Mouse (Mus musculus): ENCODE data around the gene Gnb3.

The Gnb3 gene

GRCm38 (mm10) chr6:124840241-124841167, at the start of gene Gnb3:
Gene Gnb3, minus strand, starts transcription at chr6:124840275.
- DNase-seq (ENCODE audit: low spot score): no peak

GRCm38 (mm10) chr6:124888555-124889125, 48.6 kb upstream of the Gnb3 start:
- DNase-seq (ENCODE audit: low spot score): no peak

- no peak for DNase-seq (ENCODE audit: low spot score)
Observed at GRCm38 (mm10) chr6:124887986-124888385, 47.9 kb upstream of the Gnb3 start, which contains the start of gene Cd4. Gene Cd4, minus strand, starts transcription at chr6:124888221.

- DNase-seq (ENCODE audit: low spot score): no peak
Observed at GRCm38 (mm10) chr6:124885956-124886381, 45.9 kb upstream of the Gnb3 start.

- DNase-seq (ENCODE audit: low spot score): peak; percentile 57
Observed at GRCm38 (mm10) chr6:124884714-124885500, 44.8 kb upstream of the Gnb3 start.

- DNase-seq (ENCODE audit: low spot score): no peak
Observed at GRCm38 (mm10) chr6:124883351-124883750, 43.3 kb upstream of the Gnb3 start.

- DNase-seq (ENCODE audit: low spot score): no peak
Observed at GRCm38 (mm10) chr6:124881821-124882220, 41.7 kb upstream of the Gnb3 start.

GRCm38 (mm10) chr6:124879390-124879789, 39.3 kb upstream of the Gnb3 start:
- DNase-seq (ENCODE audit: low spot score): no peak

- DNase-seq (ENCODE audit: low spot score): no peak
Observed at GRCm38 (mm10) chr6:124874348-124874747, 34.3 kb upstream of the Gnb3 start.

- DNase-seq (ENCODE audit: low spot score): no peak
Observed at GRCm38 (mm10) chr6:124866560-124866959, 26.5 kb upstream of the Gnb3 start.

GRCm38 (mm10) chr6:124865766-124866362, 25.8 kb upstream of the Gnb3 start:
- DNase-seq (ENCODE audit: low spot score): no peak

- DNase-seq (ENCODE audit: low spot score): peak; percentile 81
Observed at GRCm38 (mm10) chr6:124863658-124864298, 23.7 kb upstream of the Gnb3 start, which contains the start of gene Gpr162. Gene Gpr162, minus strand, starts transcription at chr6:124863983.

GRCm38 (mm10) chr6:124863125-124863657, 23.1 kb upstream of the Gnb3 start:
- DNase-seq (ENCODE audit: low spot score): no peak

- DNase-seq (ENCODE audit: low spot score): no peak
Observed at GRCm38 (mm10) chr6:124862406-124863124, 22.5 kb upstream of the Gnb3 start.

- no peak for DNase-seq (ENCODE audit: low spot score)
Observed at GRCm38 (mm10) chr6:124861802-124862201, 21.7 kb upstream of the Gnb3 start.

- DNase-seq (ENCODE audit: low spot score): no peak
Observed at GRCm38 (mm10) chr6:124861266-124861665, 21.2 kb upstream of the Gnb3 start.

- no peak for DNase-seq (ENCODE audit: low spot score)
Observed at GRCm38 (mm10) chr6:124860511-124860910, 20.4 kb upstream of the Gnb3 start.

GRCm38 (mm10) chr6:124859725-124860124, 19.6 kb upstream of the Gnb3 start:
- peak; percentile 95 for DNase-seq (ENCODE audit: low spot score)

GRCm38 (mm10) chr6:124858561-124859318, 18.7 kb upstream of the Gnb3 start:
- no peak for DNase-seq (ENCODE audit: low spot score)

Data from testis, postnatal 10 days (tissue).